Mouse (Mus musculus) thymus, postnatal 10 days (tissue): ENCODE measurements around the gene Gpr62.
"Not testable (repeated sequence)": the region's sequence is repeated elsewhere in the genome, so short reads cannot be mapped to it uniquely, and the experiment has no call there.

Experiments
- DNase-seq, 2 experiments: peaks; one replicate each; pipeline ENCODE4 v3.0.0; 2021; ENCODE audit warnings: low spot score in 2 of 2

Gpr62 gene

DNA sequence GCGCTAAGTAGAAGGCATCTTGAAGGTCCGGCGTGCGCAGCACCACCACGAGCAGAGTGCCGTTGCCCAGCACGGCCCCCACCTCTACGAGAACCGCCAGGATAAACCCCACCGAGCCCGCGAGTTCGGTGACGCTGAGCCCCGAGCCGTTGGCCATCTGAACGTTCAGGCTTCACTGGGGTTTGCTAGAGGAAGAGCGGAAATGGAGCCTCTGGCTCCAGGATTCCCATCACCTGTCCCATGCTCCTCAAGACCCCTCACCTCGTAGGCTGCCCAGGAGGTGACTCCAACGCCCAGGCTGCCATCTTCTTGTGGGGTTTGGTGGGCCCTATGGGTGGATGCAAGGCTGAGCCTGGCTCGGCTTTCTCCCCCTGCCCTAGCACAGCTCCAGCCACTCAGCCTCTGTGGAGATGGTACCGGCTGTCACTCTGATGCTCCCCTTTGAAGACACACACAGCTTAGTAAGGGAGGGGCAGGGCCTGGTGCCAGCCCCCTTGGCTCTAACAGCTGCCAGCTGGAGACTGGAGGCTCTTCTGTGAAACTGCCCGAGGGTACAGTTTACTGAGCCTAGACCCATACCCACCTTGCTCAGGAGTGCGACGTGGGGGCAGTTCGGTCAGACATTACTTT is at the start of gene Gpr62:
Gpr62 (minus strand) TSS at position 368 of the 630 bp plus-strand sequence.
- DNase-seq: no peak

DNA sequence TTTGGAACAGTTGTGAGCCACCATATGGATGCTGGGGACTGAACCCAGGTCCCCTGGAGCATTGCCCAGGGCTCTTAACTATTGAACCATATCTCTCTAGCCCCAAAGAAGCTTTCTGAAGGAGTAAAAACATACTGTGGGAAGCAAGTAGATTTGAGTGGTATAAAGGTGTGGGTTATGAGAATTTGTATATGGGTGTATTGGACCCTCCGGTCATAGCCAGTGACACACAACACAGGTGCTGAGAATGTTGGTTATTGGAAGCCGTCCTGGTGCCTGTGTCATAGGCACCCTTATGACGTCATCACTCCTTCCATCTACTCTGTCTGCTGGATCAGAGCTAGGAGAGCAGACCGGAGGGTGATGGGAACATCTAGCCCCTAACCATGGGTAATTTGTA is 48.5 kb upstream of the Gpr62 start, which contains the start of gene Iqcf5:
Iqcf5 (plus strand) TSS at position 301 of the 400 bp plus-strand sequence.
- DNase-seq: no peak

DNA sequence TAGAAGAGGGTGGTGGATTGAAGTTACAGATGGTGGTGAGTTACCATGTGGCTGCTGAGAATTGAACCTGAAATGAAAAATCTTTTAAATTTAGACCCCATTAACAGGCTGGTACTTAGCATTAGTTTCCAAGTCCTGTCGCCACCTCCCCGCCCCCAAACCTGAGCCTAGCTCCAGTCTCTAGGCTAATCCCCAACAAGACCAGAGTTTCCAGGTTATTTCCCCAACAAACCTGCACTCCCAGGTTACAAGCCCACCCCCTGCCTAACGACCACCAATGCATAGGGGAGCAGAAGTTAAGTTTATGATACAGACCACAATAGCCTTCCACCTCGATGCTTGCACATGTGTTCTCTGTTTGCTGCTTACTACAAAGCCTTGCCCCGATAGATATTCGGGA is 47.8 kb upstream of the Gpr62 start:
- DNase-seq: no peak

DNA sequence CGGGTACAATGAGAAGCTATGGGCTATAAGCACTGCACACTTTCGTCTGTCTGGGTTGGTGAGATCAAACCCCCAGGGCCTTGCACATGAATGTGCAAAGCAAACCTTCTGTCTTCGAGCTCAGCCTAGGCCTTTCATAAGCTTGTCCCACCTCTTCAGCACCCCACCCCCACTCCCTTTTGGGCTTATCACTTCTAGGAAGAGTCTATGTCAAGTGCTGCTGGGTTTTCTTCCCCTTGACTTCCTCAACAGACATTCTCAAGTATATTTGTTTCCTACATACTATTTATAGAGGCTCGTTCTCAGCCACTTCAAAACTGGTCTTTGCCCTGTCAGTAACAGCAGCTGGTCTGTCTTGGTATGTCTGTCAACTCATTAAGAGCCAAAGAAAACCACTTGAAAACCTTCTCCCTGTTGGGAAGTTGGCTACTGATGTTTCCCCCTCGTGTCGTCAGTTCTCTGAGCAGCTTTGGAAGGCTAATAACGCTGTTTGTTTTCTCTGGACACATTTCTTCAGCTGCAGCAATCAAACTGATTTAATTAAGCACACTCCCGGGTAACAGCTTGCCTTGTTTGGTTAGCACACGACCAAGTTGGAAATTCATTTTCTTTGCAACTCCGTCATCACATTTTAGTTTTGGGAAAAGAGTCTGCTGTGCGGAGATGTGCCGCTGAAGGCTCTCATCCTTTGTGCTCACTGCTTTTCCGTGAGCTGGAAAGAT is 47.2 kb upstream of the Gpr62 start:
- DNase-seq: no peak

DNA sequence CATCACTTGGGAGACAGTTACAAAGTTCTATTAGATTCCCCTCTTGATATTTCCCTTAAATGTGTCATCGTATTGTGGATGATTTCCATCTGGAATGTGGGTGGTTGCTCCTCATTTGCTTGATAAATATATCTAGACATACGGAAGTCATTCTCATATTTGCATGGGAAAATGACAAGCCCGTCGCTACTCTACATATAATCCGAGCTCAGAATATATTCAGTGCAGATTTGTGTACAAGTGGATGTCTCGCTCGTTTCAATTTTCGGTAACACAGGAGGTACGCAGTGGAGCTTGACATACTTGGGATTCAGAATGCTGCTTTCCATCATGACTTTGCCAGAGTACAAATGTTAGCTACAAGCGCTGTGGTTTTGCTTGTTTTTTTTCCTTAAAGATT is 43.6 kb upstream of the Gpr62 start:
- DNase-seq: no peak

DNA sequence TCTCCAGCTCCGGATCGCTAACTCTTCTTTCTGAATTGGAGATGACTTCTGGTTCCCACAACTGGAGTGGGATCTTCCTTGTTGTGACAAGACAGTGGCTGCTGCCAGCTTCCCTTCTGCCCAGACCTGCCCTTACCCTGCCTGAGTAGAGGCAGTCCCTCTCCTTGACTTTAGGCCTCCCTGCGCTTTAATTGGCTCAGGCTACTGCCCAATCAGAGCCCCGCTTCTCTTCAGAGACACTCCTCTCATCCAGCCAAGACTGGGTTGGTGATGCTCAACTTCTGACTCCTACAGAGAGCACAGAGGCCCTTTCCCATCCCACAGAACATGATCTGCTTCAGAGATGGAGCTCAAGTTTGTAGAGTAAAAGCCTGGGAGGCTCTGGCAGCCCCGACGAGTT is 38.5 kb upstream of the Gpr62 start:
- no peak for DNase-seq

DNA sequence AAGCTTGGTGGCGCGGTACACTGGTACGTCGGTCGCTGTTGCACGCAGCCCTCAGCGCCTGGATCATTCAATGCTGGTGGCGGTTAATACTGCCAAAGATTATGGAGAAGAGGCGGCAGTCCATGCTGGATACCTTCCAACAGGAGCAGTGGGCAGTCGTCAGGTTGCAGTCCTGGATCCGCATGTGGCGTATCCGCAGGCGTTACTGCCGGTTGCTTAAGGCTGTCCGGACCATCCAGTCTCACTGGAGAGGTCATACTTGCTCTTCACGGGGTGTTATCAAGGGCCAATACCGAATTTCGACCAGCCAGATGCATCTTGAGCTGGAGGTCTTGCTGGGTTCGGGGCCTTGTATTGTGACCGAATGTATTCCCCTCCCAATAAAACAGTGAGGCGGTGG is 36.1 kb upstream of the Gpr62 start:
- no peak for DNase-seq

DNA sequence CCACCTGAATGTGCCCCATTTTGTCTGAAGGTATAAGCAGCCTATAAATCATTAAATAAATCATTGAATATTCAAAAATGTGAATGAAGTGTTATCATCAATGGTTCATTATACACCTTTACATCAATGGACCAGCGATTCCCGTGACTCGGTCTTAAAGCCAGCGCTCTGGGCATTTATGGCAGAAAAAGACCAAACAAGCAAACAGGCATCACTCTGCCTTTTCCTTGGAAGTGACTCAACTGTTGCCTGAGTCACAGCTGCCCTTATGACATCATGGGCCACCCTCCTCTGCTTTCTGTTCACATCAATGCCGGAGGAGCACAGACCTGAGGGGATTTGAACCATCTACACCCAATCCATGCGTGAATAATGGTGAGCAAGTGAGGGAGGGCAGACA is 33.9 kb upstream of the Gpr62 start, which contains the start of gene Iqcf1:
Iqcf1 (plus strand) TSS at position 301 of the 400 bp plus-strand sequence.
- no peak for DNase-seq

DNA sequence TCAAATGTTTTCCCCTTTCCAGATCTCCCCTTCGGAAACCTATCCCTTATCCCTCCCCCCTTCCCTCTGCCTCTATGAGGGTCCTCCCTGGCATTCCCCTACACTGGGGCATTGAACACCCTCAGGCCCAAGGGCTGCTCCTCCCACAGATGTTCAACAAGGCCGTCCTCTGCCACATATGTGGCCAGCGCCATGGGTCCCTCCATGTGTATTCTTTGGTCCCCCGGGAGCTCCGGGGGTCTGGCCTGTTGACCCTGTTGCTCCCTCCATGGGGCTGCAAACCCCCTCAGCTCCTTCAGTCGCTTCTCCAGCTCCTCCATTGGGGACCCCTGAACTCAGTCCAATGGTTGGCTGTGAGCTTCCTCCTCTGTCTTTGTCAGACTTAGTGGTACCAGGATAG is 21.9 kb upstream of the Gpr62 start:
- DNase-seq: not testable (repeated sequence)

DNA sequence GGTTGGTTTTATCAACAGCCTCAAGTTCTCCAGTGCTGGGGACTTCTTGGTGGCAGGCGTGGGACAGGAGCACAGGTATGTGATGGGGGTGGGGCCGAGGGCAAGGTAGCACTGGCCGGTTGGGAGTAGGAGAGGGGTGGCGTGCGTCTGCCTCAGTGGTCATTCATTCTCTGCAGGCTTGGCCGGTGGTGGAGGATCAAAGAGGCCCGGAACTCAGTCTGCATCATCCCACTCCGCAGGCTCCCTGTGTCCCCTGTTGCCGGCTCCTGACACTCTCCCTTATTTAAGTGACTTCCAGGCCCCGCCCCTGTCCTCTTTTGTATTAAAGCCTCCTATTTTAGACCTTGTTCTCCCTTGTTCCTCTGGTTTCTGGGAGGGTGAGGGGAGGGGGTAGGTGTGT is 19.3 kb upstream of the Gpr62 start:
- DNase-seq: no peak

DNA sequence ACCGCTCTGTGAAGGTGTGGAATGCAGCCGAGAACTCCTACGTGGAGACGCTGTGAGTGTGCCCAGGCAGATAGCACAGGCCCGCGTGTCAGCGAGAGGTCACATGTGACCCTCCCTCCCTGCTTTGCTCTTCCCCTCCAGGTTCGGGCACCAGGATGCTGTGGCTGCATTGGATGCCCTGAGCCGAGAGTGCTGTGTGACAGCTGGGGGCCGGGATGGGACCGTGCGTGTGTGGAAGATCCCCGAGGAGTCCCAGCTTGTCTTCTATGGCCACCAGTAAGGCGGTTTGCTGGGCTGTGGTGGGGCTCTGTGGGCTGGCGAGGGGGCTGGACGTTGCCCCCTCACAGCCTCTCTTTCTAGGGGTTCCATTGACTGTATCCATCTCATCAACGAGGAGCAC is 17.9 kb upstream of the Gpr62 start:
- DNase-seq: no peak

DNA sequence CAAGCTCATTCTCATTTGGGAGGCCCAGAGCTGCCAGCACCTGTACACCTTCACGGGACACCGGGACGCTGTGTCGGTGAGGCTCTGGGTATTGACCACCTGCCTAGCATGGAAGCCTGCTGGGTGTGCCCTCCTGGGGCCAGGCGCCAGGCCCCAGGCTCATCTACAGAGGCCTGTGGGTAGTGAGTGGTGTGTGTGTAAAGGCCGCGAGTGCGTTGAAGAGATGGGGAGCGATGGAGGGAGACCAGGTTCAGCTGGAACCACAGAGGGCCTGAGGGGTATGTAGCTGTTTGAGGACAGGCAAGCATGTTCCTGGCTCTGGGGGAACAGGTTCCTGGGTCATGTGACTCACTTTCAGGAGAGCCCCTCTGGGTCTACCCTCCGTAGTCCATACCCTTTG is 17.4 kb upstream of the Gpr62 start:
- no peak for DNase-seq

DNA sequence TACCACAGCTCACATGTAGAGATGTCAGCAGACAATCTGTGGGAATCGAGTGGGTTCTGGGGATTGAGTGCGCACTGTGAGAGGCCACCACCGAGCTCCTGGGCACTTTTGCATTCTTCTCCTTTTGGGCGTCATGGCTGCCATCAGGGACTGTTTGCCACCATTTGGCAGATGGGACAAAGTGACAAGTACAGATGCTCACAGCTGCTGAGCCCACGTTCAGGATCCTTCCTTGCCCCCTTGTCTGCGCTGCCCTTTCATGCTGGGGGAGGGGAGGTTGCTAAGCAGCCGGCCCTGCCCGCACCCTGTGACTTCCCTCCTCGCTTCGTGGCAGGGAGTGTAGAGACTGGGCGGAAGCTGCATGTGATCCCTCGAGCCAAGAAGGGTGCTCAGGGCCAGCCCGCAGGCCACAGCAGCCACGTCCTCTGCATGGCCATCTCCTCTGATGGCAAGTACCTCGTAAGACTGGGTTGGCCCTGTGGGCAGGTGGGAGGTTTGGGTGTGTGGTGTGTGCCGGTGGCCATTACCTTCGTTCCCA is 16.9 kb upstream of the Gpr62 start:
- no peak for DNase-seq

DNA sequence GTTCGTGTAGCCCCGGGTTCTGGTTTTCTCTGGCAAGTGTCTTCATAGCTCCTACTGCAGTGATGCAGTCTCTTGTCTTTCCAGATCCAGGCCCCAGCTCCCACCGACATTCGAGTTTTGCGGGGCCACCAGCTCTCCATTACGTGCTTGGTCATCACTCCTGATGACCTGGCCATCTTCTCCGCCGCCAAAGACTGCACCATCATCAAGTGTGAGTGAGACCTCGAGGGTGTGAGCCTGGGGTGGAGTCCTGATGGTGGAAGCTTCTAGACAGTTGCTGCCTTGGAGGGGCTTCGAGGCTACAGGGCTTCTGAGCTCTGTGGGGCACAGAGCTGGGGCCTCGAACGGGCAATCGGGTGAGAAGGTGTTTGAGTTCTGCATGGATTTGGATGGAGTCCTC is 15.9 kb upstream of the Gpr62 start:
- no peak for DNase-seq

DNA sequence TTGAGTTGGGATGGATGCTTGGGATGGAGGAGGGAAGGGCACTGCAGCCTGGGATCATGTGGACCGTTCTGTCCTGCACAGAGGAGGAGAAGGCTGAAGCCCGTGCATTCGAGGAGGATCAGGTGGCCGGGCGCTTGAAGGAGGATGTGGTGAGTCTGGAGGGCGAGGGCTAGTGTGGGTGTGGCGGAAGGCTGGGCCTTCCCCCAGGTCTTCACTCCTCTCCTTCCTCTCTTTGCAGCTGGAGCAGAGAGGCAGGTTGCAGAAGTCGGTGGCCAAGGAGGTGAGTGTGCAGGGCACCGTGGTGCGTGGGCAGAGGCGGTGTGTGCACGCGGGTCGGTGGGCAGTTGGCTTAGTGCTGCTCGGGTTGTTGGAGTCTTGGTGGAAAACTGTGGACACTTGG is 15.3 kb upstream of the Gpr62 start:
- DNase-seq: no peak

DNA sequence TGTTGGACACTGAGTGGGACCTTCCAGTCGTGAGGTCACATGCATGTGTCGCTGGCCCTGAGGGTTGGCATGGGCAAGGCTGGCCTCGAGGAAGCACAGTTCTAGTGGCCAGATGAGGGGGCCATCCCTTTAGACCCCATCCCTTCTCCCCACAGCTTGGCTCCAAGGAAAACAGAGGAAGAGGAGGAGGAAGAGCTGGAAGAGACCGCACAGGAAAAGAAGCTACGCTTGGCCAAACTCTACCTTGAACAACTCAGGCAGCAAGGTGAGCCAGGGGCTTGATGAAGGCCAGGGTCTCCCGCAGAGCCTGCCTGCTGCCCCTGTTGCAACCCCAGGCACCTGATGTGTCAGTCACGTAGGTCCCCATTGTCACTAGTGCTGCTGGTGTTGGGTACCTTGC is 14.8 kb upstream of the Gpr62 start:
- DNase-seq: no peak

DNA sequence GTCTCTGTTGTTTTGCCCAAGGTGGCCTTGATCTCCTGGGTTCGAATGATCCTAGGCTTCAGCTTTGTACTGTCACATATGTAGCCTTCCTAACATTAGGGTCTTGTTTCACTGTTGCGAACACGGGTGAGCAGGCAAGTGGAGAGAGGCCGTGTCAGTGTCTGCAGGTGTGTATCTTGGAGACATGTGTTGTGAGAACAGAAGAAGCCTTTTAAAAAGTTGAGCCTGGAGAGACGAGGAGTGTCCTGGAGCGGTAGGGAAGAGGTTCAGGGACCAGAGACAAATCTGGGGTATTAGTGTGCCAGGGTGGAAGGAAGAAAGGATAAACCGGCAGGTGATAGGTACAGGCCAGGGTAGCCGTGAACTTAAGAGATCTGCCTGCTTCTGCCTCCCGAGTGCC is 12.4 kb upstream of the Gpr62 start:
- DNase-seq: no peak

DNA sequence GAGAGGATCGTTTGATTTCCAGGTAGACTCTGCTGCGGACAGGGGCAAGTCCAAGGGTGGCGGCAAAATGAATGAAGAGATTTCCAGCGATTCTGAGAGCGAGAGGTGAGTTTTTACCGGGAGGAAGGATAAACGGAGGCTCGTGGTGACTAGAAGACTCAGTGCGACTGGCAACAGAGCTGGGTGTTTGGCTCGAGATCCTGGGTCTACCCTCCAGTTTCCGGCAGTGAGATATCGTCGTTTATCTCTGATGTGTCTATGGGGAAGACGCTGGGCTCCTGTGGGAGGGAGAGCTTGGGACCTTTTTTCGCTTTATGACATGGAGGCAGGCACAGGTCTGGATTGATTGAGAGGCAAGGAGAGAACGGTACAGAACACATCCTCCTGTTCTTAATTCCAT is 11.9 kb upstream of the Gpr62 start:
- no peak for DNase-seq

DNA sequence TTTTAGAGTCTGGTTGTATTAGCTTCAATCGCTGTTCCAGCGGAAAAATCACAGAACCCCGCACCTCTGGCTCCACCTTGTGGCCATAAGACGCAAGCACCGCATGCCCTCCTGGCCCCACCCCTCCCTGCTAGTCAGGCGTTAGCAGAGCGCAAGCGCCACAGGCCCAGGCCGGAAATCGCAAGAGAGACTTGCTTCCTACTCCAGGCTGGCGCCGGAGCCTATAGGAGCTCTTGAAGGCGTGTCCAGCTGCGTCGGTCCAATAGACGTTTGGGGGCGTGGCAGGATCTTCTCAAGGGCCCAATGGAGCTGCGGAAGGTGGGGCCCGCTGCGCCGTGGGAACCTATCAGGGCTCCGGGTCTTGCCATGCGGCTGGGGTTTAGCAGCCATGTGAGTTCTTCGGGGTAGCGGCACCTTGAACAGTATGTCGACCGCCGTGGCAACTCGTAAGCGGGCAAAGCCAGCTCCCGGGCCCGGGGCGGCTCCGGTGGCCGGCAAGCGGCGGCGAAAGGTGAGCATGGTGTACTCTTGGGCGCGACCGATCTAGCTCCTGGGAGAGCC is 11.3 kb upstream of the Gpr62 start, which contains the start of gene Parp3:
Parp3 (minus strand) TSS at position 26 of the 561 bp plus-strand sequence.
- peak; percentile 96 to 99 for DNase-seq

DNA sequence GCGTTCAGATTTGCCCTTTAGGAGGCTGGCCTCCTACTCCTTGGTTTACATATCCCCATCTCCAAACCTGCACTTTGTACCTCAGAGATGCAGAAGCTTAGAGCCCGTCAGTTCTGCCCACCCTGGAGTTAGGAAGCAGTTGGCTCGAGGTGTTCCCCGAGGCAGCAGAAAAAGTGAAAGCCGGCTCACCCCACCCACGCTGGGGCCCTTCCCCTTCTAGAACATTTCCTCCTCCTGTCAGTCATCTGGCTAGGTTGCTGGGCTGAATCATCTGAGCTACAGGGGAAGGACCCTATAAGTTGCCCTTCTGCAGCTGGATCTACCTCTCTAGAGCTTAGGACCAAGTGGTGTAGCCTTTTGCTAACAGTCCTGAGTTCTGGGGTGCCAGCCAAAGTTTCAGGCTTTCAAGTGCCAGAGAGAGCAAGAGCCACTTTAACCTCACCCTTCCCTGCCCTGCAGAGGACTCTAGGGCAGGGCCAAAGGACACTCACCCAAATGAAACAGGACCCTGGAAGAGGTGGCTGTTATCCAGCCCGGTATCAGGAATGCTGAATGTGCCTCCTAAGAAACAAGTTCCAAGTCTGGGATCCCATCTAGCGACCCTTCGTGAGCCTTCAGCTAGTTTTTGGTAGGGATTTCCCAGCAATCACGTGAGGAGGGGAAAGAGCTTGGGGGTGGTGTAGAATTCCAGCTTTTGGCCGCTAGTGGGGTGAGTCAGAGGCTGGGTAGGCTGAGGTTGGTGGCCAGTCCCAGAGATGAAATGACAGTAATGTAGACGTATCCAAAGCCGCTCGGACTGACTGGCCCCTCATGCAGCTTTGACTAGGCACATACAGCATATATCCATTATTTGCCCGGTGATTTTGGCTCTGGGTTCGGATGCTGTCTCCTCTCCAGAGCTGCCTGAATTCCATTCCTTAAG is 10.5 kb upstream of the Gpr62 start:
- DNase-seq: peak; percentile 59 to 64

DNA sequence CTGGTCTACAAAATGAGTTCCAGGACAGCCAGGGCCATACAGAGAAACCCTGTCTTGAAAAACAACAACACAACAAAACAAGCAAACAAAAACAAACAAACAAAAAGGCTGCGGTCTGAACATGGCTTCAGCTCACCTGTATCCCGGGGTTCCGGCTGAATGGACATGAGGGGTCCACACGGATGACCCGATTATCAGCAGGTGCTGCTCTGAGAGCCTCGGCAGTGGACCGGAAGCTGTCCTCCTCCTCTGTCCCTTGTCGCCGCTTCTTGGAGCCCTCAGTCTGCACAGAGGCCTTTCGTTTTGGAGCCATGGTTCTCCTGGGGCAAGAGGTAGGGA is 9.9 kb upstream of the Gpr62 start, which contains the start of gene Rrp9:
Rrp9 (plus strand) TSS at position 301 of the 339 bp plus-strand sequence.
- no peak for DNase-seq

DNA sequence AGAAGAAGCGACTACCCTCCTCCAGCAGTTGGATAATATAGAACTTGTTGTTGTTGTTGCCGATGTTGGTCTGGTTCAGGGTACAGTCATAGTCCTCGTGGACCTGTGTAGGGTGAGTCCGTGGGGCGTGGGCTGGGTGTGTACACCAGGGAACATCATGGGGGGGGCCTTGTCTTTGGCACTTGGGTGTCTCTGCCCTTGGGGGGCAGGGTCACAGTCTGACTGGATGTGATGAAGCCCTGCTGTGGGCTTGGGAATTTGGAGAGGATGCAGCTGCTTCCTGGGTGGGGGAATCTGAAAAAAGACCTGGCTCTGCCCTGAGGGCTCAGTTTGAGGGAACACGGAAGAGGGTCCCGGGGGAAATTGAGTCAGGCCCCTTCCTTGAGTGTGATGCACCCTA is 9.3 kb upstream of the Gpr62 start:
- DNase-seq: no peak
